Mouse (Mus musculus) cerebellum, adult 18-20 months (tissue): ENCODE results near the gene Stx4a.
"Not testable (repeated sequence)": the region's sequence is repeated elsewhere in the genome, so short reads cannot be mapped to it uniquely, and the experiment has no call there.

Source experiments
- DNase-seq, 2 experiments: peaks; one replicate each; pipeline ENCODE4 v3.0.0; 2021

Stx4a gene

GRCm38 (mm10) chr7:127824176-127824871, at the start of gene Stx4a, which contains the start of gene Stx1b:
Gene Stx4a, plus strand, starts transcription at chr7:127824294.
Gene Stx1b, minus strand, starts transcription at chr7:127824549.
- DNase-seq = peak; percentile 81 to 83

DNA sequence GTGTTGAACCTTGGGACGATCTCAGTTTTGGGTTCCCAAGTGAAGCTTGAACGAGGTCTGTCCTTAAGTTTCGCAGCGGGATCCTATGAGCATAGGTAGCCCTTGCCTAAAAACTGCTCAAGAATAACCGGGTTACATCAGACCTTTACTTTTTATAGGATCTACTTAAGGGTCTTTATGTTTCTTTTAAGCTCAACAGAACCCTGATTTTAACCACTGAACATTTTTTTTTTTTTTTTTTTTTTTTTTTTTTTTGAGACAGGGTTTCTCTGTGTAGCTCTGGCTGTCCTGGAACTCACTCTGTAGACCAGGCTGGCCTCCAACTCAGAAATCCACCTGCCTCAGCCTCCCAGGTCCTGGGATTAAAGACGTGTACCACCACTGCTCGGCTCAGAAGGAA, 48.3 kb upstream of the Stx4a start:
- not testable (repeated sequence) for DNase-seq

- DNase-seq = peak; percentile 90 to 92
These were observed 47.7 kb upstream of the Stx4a start, which contains the start of gene Setd1a for GRCm38 (mm10) chr7:127776426-127776825. Gene Setd1a, plus strand, starts transcription at chr7:127776670.

DNA sequence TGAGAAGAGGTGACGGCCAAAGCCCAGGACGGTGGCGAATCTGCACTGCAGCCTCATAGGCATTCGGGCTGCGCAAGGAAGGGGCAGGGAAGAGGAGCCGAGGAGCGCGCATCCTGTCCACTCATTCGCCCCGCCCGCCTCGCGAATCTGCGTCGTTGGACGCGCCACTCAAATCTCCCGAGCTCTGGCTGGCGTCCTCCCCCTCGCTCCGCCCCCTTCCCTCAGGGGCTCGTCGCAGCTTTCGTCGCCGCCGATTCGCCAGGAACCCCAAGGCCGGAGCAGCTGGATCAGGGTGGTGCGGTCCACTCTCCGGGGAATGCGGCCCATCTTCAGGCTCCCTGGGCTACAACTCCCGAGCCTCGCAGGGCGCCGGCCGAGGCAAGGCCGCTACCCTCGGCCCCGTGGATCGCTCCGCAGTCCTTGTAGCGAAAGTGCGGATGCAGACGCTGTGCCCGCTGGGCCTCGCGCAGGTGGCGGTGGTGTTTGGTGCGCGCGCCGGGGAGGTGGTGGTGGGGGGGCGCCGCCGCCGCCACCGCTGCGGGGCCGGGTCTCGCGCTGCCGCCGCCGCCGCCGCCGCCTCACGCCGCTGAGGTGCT, 47.1 kb upstream of the Stx4a start:
- DNase-seq = peak; percentile 97 to 98

DNA sequence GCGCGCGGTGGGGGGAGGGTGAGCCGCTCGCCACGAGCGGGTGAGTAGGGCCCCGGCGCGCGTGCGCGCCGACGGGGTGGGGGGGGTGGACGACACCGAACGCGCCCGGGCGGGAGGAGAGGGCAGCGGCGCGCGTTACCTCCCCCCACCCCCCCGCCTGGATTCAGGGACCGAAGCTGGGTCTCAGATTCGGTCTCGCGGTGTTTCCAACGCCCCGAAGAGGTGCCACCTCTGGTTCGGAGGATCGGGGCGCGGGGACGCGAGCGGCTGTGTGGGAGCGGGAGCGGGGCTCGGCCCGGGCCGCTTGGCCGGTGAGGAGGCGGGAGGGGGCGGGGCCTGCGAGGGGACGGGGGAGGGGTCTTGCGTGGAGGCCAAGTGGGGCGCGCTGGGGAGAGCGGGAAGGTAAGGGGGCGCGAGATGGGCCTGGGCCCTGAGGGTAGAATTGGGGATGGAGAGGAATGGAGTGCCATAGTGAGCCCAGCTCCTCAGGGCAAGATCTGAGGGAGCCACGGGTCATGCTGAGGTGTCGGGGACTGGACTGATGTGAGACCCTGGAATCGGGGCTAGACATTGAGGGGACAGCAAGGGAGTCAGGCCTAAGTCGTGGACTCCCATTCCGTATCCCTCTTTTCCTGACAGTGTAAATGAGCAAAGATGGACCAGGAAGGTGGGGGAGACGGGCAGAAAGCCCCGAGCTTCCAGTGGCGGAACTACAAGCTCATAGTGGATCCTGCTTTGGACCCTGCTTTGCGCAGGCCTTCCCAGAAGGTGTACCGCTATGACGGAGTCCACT, 46.4 kb upstream of the Stx4a start:
- DNase-seq = peak; percentile 44 to 72

DNA sequence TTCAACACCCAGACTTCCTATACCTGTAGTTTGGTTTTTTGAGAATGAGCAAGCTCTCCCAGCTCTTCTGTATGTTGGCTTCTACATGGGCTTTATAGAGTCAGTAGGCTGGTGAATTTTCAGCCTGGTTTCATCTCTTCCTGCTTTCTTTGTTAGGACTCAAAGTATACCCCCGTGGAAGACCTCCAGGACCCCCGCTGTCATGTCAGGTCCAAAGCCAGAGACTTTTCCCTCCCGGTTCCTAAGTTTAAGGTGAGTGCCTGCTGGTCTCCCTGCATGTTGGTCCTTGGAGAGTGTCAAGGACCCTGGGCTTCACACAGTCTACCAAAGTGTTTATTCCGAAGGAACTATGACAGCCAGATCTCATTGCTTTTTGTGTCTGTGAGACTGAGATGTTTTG, 45.7 kb upstream of the Stx4a start:
- no peak for DNase-seq

- no peak for DNase-seq
These were observed 38.8 kb upstream of the Stx4a start, which contains the start of gene Gm49388 for GRCm38 (mm10) chr7:127785308-127785707. Gene Gm49388, plus strand, starts transcription at chr7:127785608.

GRCm38 (mm10) chr7:127797076-127797845, 26.8 kb upstream of the Stx4a start:
- DNase-seq = no peak

DNA sequence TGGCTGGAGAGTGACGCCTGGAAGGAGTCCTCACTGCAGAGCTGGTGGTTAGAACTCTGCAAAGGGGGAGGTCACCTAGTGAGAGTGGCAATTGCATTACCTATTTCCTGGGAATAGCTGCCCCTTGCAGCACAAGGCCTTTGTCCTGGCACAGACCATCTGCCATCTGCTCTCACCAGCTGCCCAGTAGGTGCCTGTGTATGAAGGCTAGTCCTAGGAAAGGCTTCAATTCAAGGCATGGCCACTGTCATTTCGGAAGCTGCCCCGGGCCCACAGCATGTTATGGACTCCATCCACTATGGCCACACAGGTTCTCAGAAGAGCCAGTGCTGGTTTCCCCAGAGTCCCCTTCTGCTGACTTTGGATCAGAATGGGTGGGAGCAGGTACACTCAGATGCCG, 25.5 kb upstream of the Stx4a start:
- peak; percentile 94 to 98 for DNase-seq

- no peak for DNase-seq
These were observed 24.9 kb upstream of the Stx4a start for GRCm38 (mm10) chr7:127799211-127799610.

GRCm38 (mm10) chr7:127799738-127800137, 24.4 kb upstream of the Stx4a start:
- DNase-seq = no peak

- peak; percentile 86 for DNase-seq
These were observed 23.6 kb upstream of the Stx4a start, which contains the start of gene Hsd3b7 for GRCm38 (mm10) chr7:127800435-127801009. Gene Hsd3b7, plus strand, starts transcription at chr7:127800604.

GRCm38 (mm10) chr7:127801010-127801621, 23.0 kb upstream of the Stx4a start:
- peak; percentile 40 to 57 for DNase-seq

DNA sequence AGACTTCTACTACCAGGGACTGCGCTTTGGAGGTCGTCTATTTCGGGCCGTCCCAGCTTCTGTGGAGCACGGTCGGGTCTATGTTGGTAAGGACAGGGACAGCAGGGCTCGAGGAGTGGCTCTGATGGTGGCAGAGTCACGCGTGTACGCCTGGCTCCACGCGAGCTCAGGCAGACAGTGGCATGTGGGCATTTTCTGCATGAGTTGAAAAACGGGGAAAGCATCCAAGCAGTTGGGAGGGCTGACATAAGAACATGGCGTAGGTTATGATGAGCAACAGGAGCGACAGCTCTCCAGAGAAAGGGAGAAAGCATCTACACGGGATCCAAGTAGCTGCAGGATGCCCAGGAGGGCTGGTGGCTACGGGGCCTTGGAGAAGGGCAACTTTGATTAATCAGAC, 21.8 kb upstream of the Stx4a start:
- peak; percentile 82 to 83 for DNase-seq

- DNase-seq = no peak
These were observed 15.3 kb upstream of the Stx4a start for GRCm38 (mm10) chr7:127808821-127809220.

GRCm38 (mm10) chr7:127809846-127810245, 14.2 kb upstream of the Stx4a start:
- DNase-seq = no peak

GRCm38 (mm10) chr7:127810650-127811049, 13.4 kb upstream of the Stx4a start:
- DNase-seq = peak in 1 of 2 experiments; percentile 19

DNA sequence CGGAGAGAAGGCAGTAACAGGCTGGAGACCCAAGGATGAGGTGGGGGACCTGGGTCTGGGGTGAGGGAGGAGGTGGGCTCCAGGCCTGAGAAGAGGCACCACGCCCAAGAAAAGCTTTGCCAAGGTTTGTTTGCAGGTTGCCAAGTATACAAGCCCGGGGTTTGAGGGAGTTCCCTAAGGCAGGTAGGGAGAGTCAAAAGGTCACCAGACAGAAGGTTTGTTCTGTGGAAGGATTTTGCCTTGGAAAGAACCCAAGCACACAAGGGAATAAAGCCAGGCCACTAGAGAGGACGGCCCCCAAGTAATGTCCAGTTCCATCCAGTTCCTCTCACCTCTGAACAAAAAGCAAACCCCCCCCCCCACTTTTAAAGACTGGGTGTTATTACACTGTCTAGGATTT, 12.9 kb upstream of the Stx4a start:
- peak in 1 of 2 experiments; percentile 25 for DNase-seq

- DNase-seq = peak; percentile 45 to 55
These were observed 11.8 kb upstream of the Stx4a start for GRCm38 (mm10) chr7:127812292-127812691.

- DNase-seq = no peak
These were observed 10.3 kb upstream of the Stx4a start for GRCm38 (mm10) chr7:127813821-127814220.

DNA sequence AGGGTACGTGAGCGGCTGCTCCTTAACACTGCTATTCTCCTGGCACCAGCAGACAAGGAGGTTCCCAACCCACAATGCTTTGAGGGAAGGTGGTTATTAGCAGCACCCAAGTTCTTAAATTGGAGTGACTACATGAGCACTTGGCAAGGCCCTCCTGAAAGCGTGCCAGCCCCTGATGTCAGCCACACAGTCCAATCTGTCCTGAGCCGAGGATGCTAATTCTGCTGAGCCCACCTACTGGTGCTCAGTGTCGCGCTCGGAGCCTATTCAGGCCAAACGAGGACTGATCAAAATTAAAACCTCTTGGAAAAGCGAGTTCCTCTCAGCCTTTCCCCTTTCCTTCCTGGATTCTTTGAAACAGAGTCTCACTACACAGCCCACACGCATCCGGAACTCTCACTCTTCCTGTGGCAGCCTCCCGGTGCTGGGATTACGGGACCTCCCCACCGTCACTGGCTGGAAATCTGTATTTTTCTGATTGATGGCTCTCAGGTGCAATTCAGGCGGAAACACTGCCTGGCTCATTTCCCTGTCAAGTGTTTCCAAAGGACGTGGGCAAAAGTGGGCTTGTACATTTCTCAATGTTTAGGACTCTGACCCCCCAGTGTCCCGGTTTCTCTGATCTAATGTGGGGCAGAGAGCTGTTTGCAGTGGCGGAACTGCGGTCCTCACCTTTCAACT, 9.7 kb upstream of the Stx4a start:
- DNase-seq = peak; percentile 95 to 96
